Mouse (Mus musculus): Measurements from ENCODE around the gene Rab9.

DNA sequence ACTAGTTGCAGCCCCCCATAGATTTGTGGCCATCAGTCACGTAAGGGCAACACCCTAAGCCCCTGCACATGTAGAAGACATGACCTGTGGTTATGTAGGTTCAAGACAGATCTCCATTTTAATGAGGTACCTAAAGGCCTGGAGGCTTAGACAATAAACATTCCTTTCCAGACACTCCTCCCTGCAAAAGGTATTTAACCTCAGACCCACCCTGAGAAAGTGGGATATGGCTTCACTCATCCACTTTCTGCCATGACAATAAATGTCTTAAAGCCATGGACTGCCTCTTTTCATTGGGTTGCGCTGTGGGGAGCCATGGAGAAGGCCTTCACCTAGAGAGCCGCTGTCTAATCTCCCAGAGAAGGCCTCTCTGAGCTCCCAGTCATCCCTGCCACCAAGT is 48.5 kb upstream of the Rab9 start:
- no peak for TF ChIP-seq EP300 (IDR thresholded peaks at IDR 0.05; ENCODE audit: low read depth)
- TF ChIP-seq CTCF (IDR thresholded peaks at IDR 0.05; ENCODE audit: low read depth) = no peak

All from liver, postnatal 0 days (tissue).